In genomic region chr2:159145980-159146379, GRCm38 (mm10) we compare ENCODE assay signal across 16 mouse cellular contexts.
"Had no signal": no experiment of that assay in that cellular context is flagged by ENCODE, and none has a peak within 500 bp of the region (broad histone marks: within the 10 kb centered on the region; RNA-seq: fewer than 3 reads in every experiment).

No protein-coding gene starts in this region.

- H3K9me3 ChIP-seq: neural tube, embryonic 12.5 days; neural tube, embryonic 13.5 days; neural tube, embryonic 15.5 days; stomach, embryonic 15.5 days had no signal

- H3K27me3 ChIP-seq: neural tube, embryonic 12.5 days; neural tube, embryonic 13.5 days; neural tube, embryonic 15.5 days; stomach, embryonic 15.5 days had no signal

- H3K4me3 ChIP-seq: neural tube, embryonic 12.5 days; neural tube, embryonic 13.5 days; neural tube, embryonic 15.5 days; stomach, embryonic 15.5 days had no signal

- DNase-seq: right cerebral cortex, adult 18-20 months; right cerebral cortex, postnatal 14 days; right cerebral cortex, postnatal 25 days; right cerebral cortex, postnatal 4 days; spleen, adult 18-20 months; thymus, adult 18-20 months; thymus, adult 2 months; thymus, postnatal 14 days; thymus, postnatal 25 days; thymus, postnatal 36 days; thymus, postnatal 4 days had no signal

- H3K36me3 ChIP-seq: neural tube, embryonic 12.5 days; neural tube, embryonic 13.5 days; neural tube, embryonic 15.5 days; stomach, embryonic 15.5 days had no signal

- H3K27ac ChIP-seq: neural tube, embryonic 12.5 days; neural tube, embryonic 13.5 days; neural tube, embryonic 15.5 days; stomach, embryonic 15.5 days; stomach, postnatal 0 days had no signal

- H3K9ac ChIP-seq: neural tube, embryonic 12.5 days; neural tube, embryonic 13.5 days; neural tube, embryonic 15.5 days; stomach, embryonic 15.5 days had no signal

- H3K4me1 ChIP-seq: neural tube, embryonic 12.5 days; neural tube, embryonic 13.5 days; neural tube, embryonic 15.5 days; stomach, embryonic 15.5 days had no signal

- H3K4me2 ChIP-seq: neural tube, embryonic 12.5 days; neural tube, embryonic 13.5 days; neural tube, embryonic 15.5 days; stomach, embryonic 15.5 days had no signal
